Mouse (Mus musculus) limb, embryonic 14.5 days (tissue): ENCODE results near the gene Stmn3. TPM values are rescaled to one million over a fixed set of nuclear protein-coding genes. Genes with fewer than 3 reads are reported as not detected.

ENCODE experiments used
- ATAC-seq: fragments of 200-750 bp; cut with Nextera tagmentation; 2 replicates; pipeline ENCODE4 v1.8.0; 2017; ENCODE audit warnings: low read depth, moderate number of reproducible peaks, moderate TSS enrichment; ENCODE audit not compliant: low FRiP score
- DNase-seq: peaks from one replicate; pipeline ENCODE4 v3.0.0-alpha.2; 2015; ENCODE audit warnings: low spot score
- H3K27ac ChIP-seq: fragments of 300-500 bp; sonication (generic); replicated peaks from 2 replicates; pipeline ENCODE4 v1.5.1; 2014; ENCODE audit warnings: low read depth, mild to moderate bottlenecking, low read length, moderate library complexity, mixed read lengths
- H3K27me3 ChIP-seq: fragments of 300-500 bp; sonication (generic); 2 replicates; pipeline ENCODE4 v1.6.1; 2014; ENCODE audit warnings: low read length, mixed read lengths; ENCODE audit not compliant: control insufficient read depth, insufficient read depth
- H3K36me3 ChIP-seq: fragments of 300-500 bp; sonication (generic); 2 replicates; pipeline ENCODE4 v1.6.1; 2014; ENCODE audit warnings: mild to moderate bottlenecking, low read length, moderate library complexity, mixed read lengths; ENCODE audit not compliant: control insufficient read depth, insufficient read depth
- H3K4me1 ChIP-seq: fragments of 300-500 bp; sonication (generic); 2 replicates; pipeline ENCODE4 v1.6.1; 2014; ENCODE audit warnings: antibody characterized with exemption, low read length, mixed read lengths; ENCODE audit not compliant: control insufficient read depth, insufficient read depth
- H3K4me2 ChIP-seq: fragments of 300-500 bp; sonication (generic); replicated peaks from 2 replicates; pipeline ENCODE4 v1.6.1; 2014; ENCODE audit warnings: low read depth, mild to moderate bottlenecking, low read length, moderate library complexity; ENCODE audit not compliant: severe bottlenecking
- H3K4me3 ChIP-seq: fragments of 300-500 bp; sonication (generic); replicated peaks from 2 replicates; pipeline ENCODE4 v1.5.1; 2014; ENCODE audit warnings: low read length
- H3K9ac ChIP-seq: fragments of 300-500 bp; sonication (generic); 2 replicates; pipeline ENCODE4 v1.6.1; 2014; ENCODE audit warnings: mild to moderate bottlenecking, low read depth, low read length, moderate library complexity; ENCODE audit not compliant: severe bottlenecking
- H3K9me3 ChIP-seq: fragments of 300-500 bp; sonication (generic); 2 replicates; pipeline ENCODE4 v1.6.1; 2016; ENCODE audit warnings: low read length; ENCODE audit not compliant: control insufficient read depth
- POLR2A ChIP-seq: fragments of 200-500 bp; IDR thresholded peaks from 2 replicates; pipeline ENCODE4 v1.8.0; 2012; ENCODE audit warnings: inconsistent platforms, mild to moderate bottlenecking, moderate library complexity, borderline replicate concordance; ENCODE audit not compliant: insufficient read depth, insufficient read length; ENCODE audit errors: extremely low read depth
- WGBS: fragments of 180-500 bp; shearing (Covaris S2); extraction: QIAGEN DNeasy Blood & Tissue Kit; methylation state at CpG from one replicate; pipeline ENCODE4 v1.1.7; 2014; 5-methylcytosine and 5-hydroxymethylcytosine counted together
- polyA plus RNA-seq, 2 experiments: library from polyadenylated mRNA; depleted of rRNA in 1 of 2; stranded (reverse) in 1 of 2; unstranded in 1 of 2; fragments of >200 nt; fragmentation: Nextera tagmentation in 1 of 2; extraction: Ambion mirVana in 1 of 2; gene quantifications; 2 replicates each; pipeline versions ENCODE4 v1.2.1 to v1.2.3; 2012 to 2014

The Stmn3 gene
- 0.68 and 2.8 TPM in 2 replicates for polyA plus RNA-seq (2012; rRNA removed)
- 0.28 and 0.29 TPM in 2 replicates for polyA plus RNA-seq (2014; fragmentation: Nextera tagmentation; extraction: Ambion mirVana)

- no peak within 1 kb of the TSS for H3K9ac ChIP-seq
- H3K36me3 ChIP-seq = no peaks in the 10 kb centered on the region
Measured at GRCm38 (mm10) chr2:181314080-181314810, at the start of gene Stmn3. Stmn3 (minus strand) TSS chr2:181314500.

GRCm38 (mm10) chr2:181363946-181364345, 49.6 kb upstream of the Stmn3 start:
- peak overlapping the region; percentile 88 for H3K9ac ChIP-seq
- no peak for ATAC-seq

More at GRCm38 (mm10) chr2:181314080-181314810, at the start of gene Stmn3:
- Histone ChIP-seq H3K27ac (no peak within 1 kb of the TSS), H3K4me3 (peak within 1 kb of the TSS; percentile 13; the same call in 1 of the 2 replicates), H3K4me1 (peaks cover 4% of the 10 kb centered on the region; the same call in 1 of the 2 replicates), H3K27me3 (peaks cover 39% of the 10 kb centered on the region), H3K9me3 (no peaks in the 10 kb centered on the region), H3K4me2 (0 out of 2 replicates have a peak within 1 kb of the TSS, but pooled peaks have one; percentile 16)
- ATAC-seq (peak; percentile 47; the same call in 1 of the 2 replicates), DNase-seq (peak; percentile 26)
- 3% methylated on average over 23 of the region's 23 CpGs for WGBS
- no peak for TF ChIP-seq POLR2A

GRCm38 (mm10) chr2:181356780-181357179, 42.5 kb upstream of the Stmn3 start:
- 94% methylated on average over 3 of the region's 3 CpGs for WGBS
- H3K4me1 ChIP-seq = no peaks in the 10 kb centered on the region
- no peak overlapping the region for H3K27ac ChIP-seq
- H3K9me3 ChIP-seq = no peaks in the 10 kb centered on the region
- TF ChIP-seq POLR2A = no peak
- ATAC-seq (no peak), DNase-seq (no peak)
- no peak overlapping the region for H3K4me3 ChIP-seq
- no peaks in the 10 kb centered on the region for H3K27me3 ChIP-seq
- peaks cover 84% of the 10 kb centered on the region for H3K36me3 ChIP-seq
- no peak overlapping the region for H3K4me2 ChIP-seq
- no peak overlapping the region for H3K9ac ChIP-seq

More at GRCm38 (mm10) chr2:181363946-181364345, 49.6 kb upstream of the Stmn3 start:
- no peak for TF ChIP-seq POLR2A
- no peaks in the 10 kb centered on the region for H3K9me3 ChIP-seq
- H3K4me2 ChIP-seq = peak overlapping the region; percentile 91
- no peak overlapping the region for H3K27ac ChIP-seq
- DNase-seq = no peak
- H3K4me1 ChIP-seq = peaks cover 18% of the 10 kb centered on the region
- H3K36me3 ChIP-seq = peaks cover 44% of the 10 kb centered on the region
- no peaks in the 10 kb centered on the region for H3K27me3 ChIP-seq
- peak overlapping the region; percentile 85 for H3K4me3 ChIP-seq
- 87% methylated on average over 3 of the region's 3 CpGs for WGBS

GRCm38 (mm10) chr2:181342766-181343165, 28.5 kb upstream of the Stmn3 start:
- Histone ChIP-seq H3K27ac (no peak overlapping the region), H3K4me1 (no peaks in the 10 kb centered on the region), H3K27me3 (no peaks in the 10 kb centered on the region), H3K9me3 (no peaks in the 10 kb centered on the region), H3K36me3 (peaks cover 86% of the 10 kb centered on the region), H3K9ac (no peak overlapping the region), H3K4me2 (no peak overlapping the region), H3K4me3 (no peak overlapping the region)
- ATAC-seq (no peak), DNase-seq (no peak)
- 96% methylated on average over 6 of the region's 6 CpGs for WGBS
- no peak for TF ChIP-seq POLR2A

GRCm38 (mm10) chr2:181340426-181340825, 26.1 kb upstream of the Stmn3 start:
- no peaks in the 10 kb centered on the region for H3K9me3 ChIP-seq
- H3K4me1 ChIP-seq = no peaks in the 10 kb centered on the region
- ATAC-seq (no peak), DNase-seq (no peak)
- H3K27ac ChIP-seq = no peak overlapping the region
- H3K4me2 ChIP-seq = no peak overlapping the region
- no peaks in the 10 kb centered on the region for H3K27me3 ChIP-seq
- H3K9ac ChIP-seq = no peak overlapping the region
- 79% methylated on average over 4 of the region's 4 CpGs for WGBS
- H3K36me3 ChIP-seq = peaks cover 77% of the 10 kb centered on the region
- no peak for TF ChIP-seq POLR2A
- no peak overlapping the region for H3K4me3 ChIP-seq
